ENCODE assay signal across 8 mouse cellular contexts in genomic region chr12:77237950-77238530, GRCm38 (mm10). TPM values are rescaled to one million over a fixed set of nuclear protein-coding genes. Genes with fewer than 3 reads are reported as not detected.
DNase-seq lines count a peak whose midpoint lies in the region; ATAC-seq lines count a peak whose summit lies in the region.

Gene Fut8 (plus strand): TSS chr12:77238125.

- H3K27ac ChIP-seq in hindbrain, embryonic 11.5 days (ENCODE audit: low read depth, low read length): peak within 1 kb of the TSS; percentile 96

- H3K4me3 ChIP-seq in hindbrain, embryonic 11.5 days (ENCODE audit: low read depth, low read length): peak within 1 kb of the TSS; percentile 92

- H3K4me2 ChIP-seq in hindbrain, embryonic 11.5 days (replicated peaks; ENCODE audit: low read depth, low read length): peak within 1 kb of the TSS; percentile 92

- H3K9ac ChIP-seq in hindbrain, embryonic 11.5 days (ENCODE audit: low read depth, low read length): peak within 1 kb of the TSS; percentile 91

- H3K27me3 ChIP-seq in hindbrain, embryonic 11.5 days (ENCODE audit: control insufficient read depth, insufficient read depth, low read length): no peaks in the 10 kb centered on the region

- DNase-seq in MEL-GATA-1-ER (ENCODE audit: extremely low read depth, low read depth): peak; percentile 84
- peak; percentile 91 for DNase-seq in cerebellum, adult 8-10 months
- peak; percentile 89 for DNase-seq in hindbrain, embryonic 11.5 days (ENCODE audit: low spot score)
- DNase-seq in layer of hippocampus, postnatal 10 days (ENCODE audit: low spot score in 2 of 2): peak; percentile 83 to 88
- DNase-seq in lung, postnatal 10 days: peak; percentile 93
- DNase-seq in ovary, postnatal 36 days (ENCODE audit: low spot score): peak; percentile 88
- DNase-seq in thymus, postnatal 25 days: peak; percentile 87

- no peaks in the 10 kb centered on the region for H3K36me3 ChIP-seq in hindbrain, embryonic 11.5 days (ENCODE audit: control insufficient read depth, insufficient read depth, low read length)

- under 1% methylated on average over 46 of the region's 46 CpGs for WGBS in hindbrain, embryonic 11.5 days

- ATAC-seq in frontal cortex, adult (ENCODE audit: low TSS enrichment): peak; percentile 88
- ATAC-seq in hindbrain, embryonic 11.5 days (ENCODE audit: low FRiP score): peak; percentile 82

- H3K4me1 ChIP-seq in hindbrain, embryonic 11.5 days (replicated peaks; ENCODE audit: control insufficient read depth, insufficient read depth, low read length): no peaks in the 10 kb centered on the region

- H3K9me3 ChIP-seq in hindbrain, embryonic 11.5 days (ENCODE audit: control insufficient read depth, low read length): no peaks in the 10 kb centered on the region

RNA-seq across cellular contexts. Expression of gene Fut8, which starts in this region (rescaled TPM):
- 32.2 and 34.4 TPM in 2 replicates for polyA plus RNA-seq in hindbrain, embryonic 11.5 days (2014; fragmentation: Nextera tagmentation; extraction: Ambion mirVana)
- 10 to 100 TPM; 88.7 to 90.9 TPM for total RNA-seq in layer of hippocampus, postnatal 10 days (2021)

Comparison
In these comparisons a context has a peak if more than half of its experiments do, and no peak if none do; other contexts are left out.
1. Peak in every context shown above with its lines: DNase-seq, ATAC-seq, H3K4me3 ChIP-seq and H3K27ac ChIP-seq.